Mouse (Mus musculus) ES-E14 (cell line): Measurements from ENCODE around the gene Tpk1.

Source experiments
- CHD2 ChIP-seq: IDR thresholded peaks from 2 replicates; pipeline ENCODE4 v1.6.1; 2014; ENCODE audit warnings: mild to moderate bottlenecking, low read depth, low read length, inconsistent platforms
- HCFC1 ChIP-seq: IDR thresholded peaks from 2 replicates; pipeline ENCODE4 v1.6.1; 2012; ENCODE audit warnings: low read length, inconsistent platforms, borderline replicate concordance; ENCODE audit not compliant: insufficient read depth
- MAFK ChIP-seq: IDR thresholded peaks from 2 replicates; pipeline ENCODE4 v1.6.1; 2014; ENCODE audit warnings: mild to moderate bottlenecking, low read depth, low read length, inconsistent platforms; ENCODE audit not compliant: insufficient read depth
- ZC3H11A ChIP-seq: IDR thresholded peaks from 2 replicates; pipeline ENCODE4 v1.6.1; 2012; ENCODE audit warnings: low read depth, mild to moderate bottlenecking, inconsistent platforms, low read length, borderline replicate concordance
- ZNF384 ChIP-seq: IDR thresholded peaks from 2 replicates; pipeline ENCODE4 v1.6.1; 2012; ENCODE audit warnings: low read depth, low read length, inconsistent platforms

DNA sequence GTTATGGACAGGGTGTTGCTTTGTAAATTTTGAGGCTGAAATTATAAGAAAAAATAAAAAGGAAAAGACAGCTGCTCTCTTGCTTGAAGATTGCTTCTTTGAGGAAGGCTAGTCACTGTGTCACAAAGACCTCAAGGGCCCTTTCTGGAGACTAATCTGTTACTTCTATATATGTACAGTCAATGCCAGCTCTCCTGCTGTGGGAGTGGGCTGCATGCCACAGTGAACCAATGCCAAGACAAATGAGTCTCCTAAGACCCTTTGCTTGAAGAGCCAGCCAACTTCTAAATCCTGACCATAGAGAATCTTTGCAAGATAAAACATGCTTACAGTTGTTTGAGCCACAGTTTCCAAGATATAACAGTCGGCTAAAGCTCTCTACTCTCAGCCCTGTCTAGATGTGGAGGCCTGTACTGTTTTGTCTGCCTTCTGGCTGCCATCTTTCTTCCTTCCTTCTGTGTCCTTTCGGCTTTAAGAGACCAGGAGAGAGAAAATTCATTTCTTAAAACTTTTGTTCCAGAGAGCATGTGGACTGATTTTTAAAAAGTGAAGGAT lies 230.0 kb downstream of the Tpk1 start:
- no peak for TF ChIP-seq CHD2
- no peak for TF ChIP-seq HCFC1
- no peak for TF ChIP-seq MAFK
- TF ChIP-seq ZC3H11A: no peak
- TF ChIP-seq ZNF384: no peak
